Mouse (Mus musculus) adrenal gland, postnatal 10 days (tissue): ENCODE results near the gene Gucd1. TPM values are rescaled to one million over a fixed set of nuclear protein-coding genes. Genes with fewer than 3 reads are reported as not detected.
"Not testable (repeated sequence)": the region's sequence is repeated elsewhere in the genome, so short reads cannot be mapped to it uniquely, and the experiment has no call there.

ENCODE experiments used
- DNase-seq: peaks from one replicate; pipeline ENCODE4 v3.0.0; 2021; ENCODE audit warnings: mixed read lengths
- long read RNA-seq, 2 experiments: library from polyadenylated mRNA; stranded (forward); transcript quantifications; one replicate each; pipeline ENCODE4 v2.0.0; 2021
- total RNA-seq, 2 experiments: library from RNA; stranded (reverse); gene quantifications; 2 replicates each; pipeline ENCODE4 v1.2.3; 2021

Gene Gucd1
- total RNA-seq, result 10 to 100 TPM; 51.3 to 57.3 TPM
- long read RNA-seq, experiment 1, transcript Gucd1-201 (6 exons, 3,500 nt), result major isoform, 84 of 119 reads
- long read RNA-seq, experiment 1, partial matches to known transcripts, result 8 of 119 reads
- long read RNA-seq, experiment 1, other reads (novel, unspliced or antisense), result 26 of 119 reads
- long read RNA-seq, experiment 2, transcript Gucd1-201 (6 exons, 3,500 nt), result major isoform, 51 of 76 reads
- long read RNA-seq, experiment 2, partial matches to known transcripts, result 4 of 76 reads
- long read RNA-seq, experiment 2, other reads (novel, unspliced or antisense), result 20 of 76 reads

GRCm38 (mm10) chr10:75517758-75518143 is at the start of gene Gucd1:
Gene Gucd1, minus strand, starts transcription at chr10:75517972.
- peak; percentile 98 for DNase-seq

- DNase-seq, result not testable (repeated sequence)
Observed at GRCm38 (mm10) chr10:75566765-75567164, 49.0 kb upstream of the Gucd1 start.

DNA sequence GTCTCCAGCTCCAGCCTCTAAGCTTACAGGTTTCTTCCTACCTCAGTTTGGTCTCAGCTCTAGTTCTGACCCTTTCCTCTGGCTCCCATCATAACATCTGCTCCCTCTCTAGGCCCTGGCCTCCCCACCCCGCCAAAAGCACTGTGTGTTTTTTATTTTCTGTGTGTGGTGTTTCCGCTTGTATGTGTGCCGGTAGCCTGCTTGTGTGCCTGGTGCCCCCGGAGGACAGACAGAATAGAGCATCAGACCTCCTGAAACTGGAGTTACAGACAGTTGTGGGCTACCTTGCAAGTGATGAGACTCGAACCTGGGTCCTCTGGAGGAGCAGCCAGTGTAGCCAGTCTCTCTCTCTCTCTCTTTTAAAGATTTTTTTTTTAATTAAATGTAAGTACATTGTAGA is 48.5 kb upstream of the Gucd1 start:
- no peak for DNase-seq

GRCm38 (mm10) chr10:75565906-75566305 is 48.1 kb upstream of the Gucd1 start:
- no peak for DNase-seq

- DNase-seq, result no peak
Observed at GRCm38 (mm10) chr10:75565436-75565835, 47.7 kb upstream of the Gucd1 start.

DNA sequence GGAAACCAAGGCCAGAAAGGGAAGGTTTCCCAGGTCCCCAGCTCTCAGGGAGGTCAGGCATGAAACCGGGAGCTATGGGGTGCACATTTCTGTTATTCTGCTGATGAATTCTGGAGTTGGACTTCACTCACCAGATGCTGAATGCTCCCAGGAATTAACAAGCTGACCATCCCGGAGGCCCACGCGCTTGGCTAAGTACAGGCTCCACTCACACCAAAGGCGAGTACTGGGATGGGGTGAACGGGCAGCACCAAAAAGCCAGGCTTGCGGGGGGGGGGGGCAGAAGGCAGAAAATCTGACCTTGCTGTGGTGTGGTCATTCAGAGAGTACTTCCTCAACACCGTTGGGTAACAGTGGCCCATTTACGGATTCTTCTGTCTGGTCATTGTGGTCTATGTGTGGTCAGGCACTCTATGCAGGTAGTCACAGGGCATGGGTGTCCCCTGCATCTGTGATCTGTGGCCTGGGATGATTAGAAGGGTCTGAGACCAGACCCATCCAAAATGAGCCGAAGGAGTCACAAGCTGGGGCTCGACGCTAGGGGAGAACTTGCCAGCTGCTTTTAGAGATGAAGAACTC is 47.0 kb upstream of the Gucd1 start:
- DNase-seq, result no peak

DNA sequence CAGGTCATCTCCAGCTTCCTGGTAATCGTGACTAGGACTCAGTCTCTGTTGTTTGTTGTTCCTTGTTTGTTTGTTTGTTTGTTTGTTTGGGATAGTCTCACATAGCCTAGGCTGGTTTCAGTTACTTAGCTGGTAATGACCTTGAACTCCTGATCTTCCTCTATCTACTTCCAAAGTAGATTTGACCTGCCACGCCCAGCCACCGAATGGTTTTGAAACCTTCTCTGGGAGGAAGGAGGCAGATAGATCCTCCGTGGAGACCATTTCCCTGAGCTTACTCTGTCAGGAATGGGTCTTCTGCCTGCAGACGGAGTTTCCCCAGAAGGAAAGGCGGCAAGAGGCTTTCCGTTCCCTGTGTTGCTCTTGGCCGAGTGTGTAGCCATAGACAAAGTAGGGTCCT is 44.8 kb upstream of the Gucd1 start:
- no peak for DNase-seq

GRCm38 (mm10) chr10:75561071-75561654 is 43.4 kb upstream of the Gucd1 start, which contains the start of gene Ggt1:
Gene Ggt1, plus strand, starts transcription at chr10:75561604.
- no peak for DNase-seq

- DNase-seq, result no peak
Observed at GRCm38 (mm10) chr10:75560549-75560899, 42.8 kb upstream of the Gucd1 start.

DNA sequence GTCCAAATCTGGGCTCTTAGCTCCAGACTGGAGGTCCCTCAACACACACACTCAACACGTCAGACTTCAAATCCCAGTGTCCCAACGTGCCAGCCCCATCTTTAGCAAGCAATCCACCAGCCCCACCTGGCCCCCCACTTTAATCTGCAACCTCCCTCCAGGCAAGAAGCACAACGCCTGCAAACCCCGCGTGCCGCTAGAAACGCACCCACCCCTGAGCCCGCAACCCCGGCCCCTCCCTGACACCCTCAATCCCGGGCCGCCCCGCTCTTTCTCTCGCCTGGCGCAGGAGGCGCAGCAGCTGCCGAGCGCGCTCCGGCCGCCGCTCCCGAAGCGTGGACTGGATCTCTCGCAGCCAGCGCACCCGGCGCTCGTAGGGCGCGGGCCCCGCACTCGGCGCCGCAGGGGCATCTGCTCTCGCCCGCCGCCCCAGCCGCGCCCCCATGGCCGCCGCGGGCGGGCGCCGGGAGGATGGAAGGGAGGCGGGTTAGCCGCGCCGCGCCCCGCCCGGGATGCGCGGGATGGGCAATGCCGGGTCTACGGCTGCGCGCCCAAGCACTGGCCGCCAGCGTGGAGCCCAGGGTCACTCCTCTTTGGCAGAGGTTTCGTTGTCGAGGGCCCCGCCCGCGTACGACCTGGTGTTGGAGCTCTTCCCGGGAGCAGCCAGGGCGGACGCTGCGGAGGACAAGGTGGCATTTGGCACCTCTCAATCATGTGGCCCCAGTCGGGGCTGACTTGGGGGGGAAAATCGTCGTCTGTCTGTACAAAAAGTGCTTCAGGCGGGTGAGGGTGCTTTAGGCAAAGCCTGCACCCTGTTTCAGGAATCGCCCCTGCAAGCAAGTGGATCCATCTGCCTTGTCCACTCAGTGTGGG is 42.1 kb upstream of the Gucd1 start, which contains the start of gene Lrrc75b:
TSS of gene Lrrc75b (minus strand) at position 655 of the 873 bp plus-strand sequence.
- peak; percentile 75 for DNase-seq

GRCm38 (mm10) chr10:75559041-75559675 is 41.4 kb upstream of the Gucd1 start:
- no peak for DNase-seq

- no peak for DNase-seq
Observed at GRCm38 (mm10) chr10:75558515-75558914, 40.7 kb upstream of the Gucd1 start.

DNA sequence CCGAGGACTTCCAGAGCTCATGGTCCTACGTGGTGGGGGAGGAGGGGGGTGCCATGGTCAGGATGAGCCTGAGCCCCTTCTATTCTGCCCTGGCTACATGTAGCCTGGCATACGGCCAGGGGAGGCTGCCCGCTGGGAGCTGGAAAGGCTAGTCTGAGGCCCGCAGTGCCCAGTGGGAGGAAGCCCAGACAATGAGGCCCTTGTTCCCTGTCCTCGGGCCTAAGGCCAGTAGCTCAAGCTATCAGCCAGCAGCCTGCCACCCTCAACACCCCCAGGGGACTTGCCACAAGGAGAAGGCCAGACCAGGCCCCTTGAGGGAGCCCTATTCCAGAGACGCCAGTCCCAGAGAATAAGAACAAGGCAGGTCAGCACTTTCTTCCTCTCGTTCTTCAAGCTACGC is 38.3 kb upstream of the Gucd1 start:
- peak; percentile 71 for DNase-seq

- no peak for DNase-seq
Observed at GRCm38 (mm10) chr10:75555557-75555956, 37.8 kb upstream of the Gucd1 start.

- DNase-seq, result no peak
Observed at GRCm38 (mm10) chr10:75554090-75554489, 36.3 kb upstream of the Gucd1 start.

GRCm38 (mm10) chr10:75552701-75553450 is 35.1 kb upstream of the Gucd1 start:
- DNase-seq, result no peak

GRCm38 (mm10) chr10:75552106-75552505 is 34.3 kb upstream of the Gucd1 start:
- no peak for DNase-seq

DNA sequence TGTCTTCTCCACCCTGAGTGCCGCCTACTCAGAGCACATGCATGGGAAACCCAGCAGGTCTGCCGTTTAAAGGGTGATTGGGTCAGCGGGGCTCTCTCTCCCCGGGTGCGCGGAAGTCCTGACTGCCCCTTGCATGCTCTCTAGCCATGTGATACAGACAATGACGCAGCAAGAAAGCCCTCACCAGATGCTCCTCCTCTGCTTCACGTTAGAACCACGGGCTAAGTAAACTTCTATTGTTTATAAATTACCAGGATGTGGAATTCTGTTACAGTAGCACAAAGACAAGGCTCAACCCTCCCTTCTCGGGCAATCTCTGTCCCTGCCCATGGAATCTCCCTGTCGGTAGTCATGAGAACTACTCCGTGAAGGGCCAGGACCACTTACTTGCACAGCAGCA is 33.4 kb upstream of the Gucd1 start:
- no peak for DNase-seq

DNA sequence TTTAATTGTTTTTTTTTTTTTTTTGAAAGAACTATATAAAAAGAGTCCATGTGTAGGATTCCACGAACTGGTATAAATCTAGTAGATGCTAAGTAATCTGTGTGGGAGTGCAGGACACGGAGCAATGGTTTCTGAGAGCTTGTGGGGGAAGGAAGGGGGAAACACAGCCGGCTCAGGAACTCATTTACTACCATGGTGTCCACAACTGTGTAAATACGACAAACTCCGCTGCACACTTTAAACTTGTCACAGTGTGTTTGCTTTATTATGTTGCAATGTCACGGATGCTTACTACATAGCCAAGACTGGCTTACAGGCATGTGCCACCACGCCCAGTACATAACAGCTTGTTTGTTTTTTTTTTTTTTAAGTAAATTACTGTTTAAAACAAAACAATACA is 32.1 kb upstream of the Gucd1 start:
- DNase-seq, result no peak

DNA sequence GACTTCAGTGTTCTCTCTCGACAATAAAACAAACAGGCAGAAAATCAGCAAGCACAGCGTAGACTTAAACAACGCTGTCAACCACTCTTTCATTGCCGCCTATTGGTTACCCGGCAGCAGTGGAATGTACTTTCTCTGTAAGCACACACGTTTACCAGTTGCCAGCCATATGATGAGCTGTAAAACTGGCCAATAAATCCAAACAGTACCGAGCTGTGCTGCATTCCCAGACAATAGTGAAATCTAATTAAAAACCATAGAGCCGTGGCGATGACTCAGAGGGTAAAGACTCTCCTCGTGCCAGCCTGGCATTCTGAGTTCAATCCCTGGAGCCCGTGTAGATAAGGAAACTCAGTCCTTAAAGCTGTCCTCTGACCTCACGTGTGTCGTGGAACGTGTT is 30.7 kb upstream of the Gucd1 start:
- DNase-seq, result no peak

DNA sequence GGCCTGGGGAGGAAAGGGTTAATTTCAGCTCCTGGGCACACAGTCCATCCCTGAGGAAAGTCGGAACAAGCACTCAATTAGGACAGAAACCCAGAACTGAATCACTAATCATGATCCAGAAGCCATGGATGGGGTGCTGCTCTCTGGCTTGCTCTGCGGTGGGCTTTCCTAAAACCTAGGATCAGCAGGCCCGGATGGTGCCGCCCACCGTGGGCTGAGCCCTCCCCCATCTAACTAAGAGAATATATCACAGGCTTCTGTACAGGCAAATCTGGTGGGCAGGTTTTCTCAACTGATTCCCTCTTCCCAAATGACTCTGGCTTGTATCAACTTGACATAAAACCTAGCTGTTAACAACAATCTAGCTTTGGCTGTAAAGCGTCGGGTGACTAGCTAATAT is 30.1 kb upstream of the Gucd1 start:
- DNase-seq, result no peak

- no peak for DNase-seq
Observed at GRCm38 (mm10) chr10:75536123-75536522, 18.4 kb upstream of the Gucd1 start.
